Mouse (Mus musculus) layer of hippocampus, adult 9-10 months (tissue): ENCODE measurements around the gene Fbln1.

Source experiments
- DNase-seq: peaks from one replicate; pipeline ENCODE4 v3.0.0; 2022; ENCODE audit warnings: low spot score

Gene Fbln1

DNA sequence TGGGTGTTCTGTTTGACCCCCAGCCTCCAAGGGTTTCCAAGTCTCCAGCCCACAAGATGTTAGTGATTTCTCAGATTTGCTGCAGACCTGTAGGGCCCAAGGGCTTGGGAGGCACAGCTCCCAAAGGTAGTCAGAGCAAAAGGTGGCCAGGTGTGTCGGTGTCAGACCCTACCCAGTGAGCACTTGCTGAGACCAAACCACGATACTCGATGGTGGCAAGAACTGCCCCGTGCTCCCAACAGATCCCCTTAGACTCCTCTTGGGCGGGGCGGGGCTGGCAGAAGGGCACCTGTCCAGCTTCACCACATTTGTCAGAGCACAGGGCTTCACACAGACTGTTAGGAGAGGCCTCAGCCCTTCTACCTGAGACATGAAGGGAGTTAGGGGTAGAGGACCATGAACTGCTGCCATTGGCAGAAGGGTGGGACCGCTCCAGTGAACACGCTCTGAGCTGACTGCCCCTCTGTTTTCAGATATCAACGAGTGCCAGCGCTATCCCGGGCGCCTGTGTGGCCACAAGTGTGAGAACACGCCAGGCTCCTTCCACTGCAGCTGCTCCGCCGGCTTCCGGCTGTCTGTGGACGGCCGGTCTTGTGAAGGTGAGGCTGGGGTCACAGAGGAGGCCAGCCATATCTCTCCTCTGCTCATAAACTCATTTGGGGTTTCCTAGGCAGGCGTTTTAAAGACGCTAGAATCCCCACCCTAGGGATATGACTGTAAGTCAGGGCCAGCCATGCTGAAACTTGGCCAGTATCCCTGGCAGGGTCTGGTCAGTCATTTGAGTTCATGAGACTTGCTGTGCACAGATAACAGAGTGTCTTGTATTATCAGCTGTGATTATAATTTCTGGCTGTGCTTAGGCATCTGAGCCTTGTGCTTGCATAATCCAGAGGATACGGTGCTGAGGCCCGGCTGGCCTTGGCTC, 33.3 kb downstream of the Fbln1 start:
- DNase-seq = no peak

DNA sequence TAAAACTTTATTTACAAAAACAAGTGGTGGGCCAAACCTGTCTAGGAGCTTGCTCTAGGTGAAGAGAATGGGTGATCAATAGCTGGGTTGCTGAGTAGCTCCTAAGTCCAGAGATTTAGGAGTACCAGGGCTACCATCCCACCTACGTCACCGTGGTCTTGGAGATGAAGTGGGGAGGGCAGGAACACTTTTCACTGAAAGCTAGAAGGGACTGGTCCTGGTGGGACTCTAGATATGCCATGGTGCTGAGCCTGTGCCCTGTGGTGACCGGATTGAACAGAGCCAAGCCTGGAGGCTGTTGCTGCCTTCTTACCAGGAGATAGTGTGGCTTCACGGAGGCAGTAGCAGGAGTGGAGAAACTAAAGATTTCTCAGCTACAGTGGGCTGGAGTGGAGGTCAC, 34.3 kb downstream of the Fbln1 start:
- no peak for DNase-seq

DNA sequence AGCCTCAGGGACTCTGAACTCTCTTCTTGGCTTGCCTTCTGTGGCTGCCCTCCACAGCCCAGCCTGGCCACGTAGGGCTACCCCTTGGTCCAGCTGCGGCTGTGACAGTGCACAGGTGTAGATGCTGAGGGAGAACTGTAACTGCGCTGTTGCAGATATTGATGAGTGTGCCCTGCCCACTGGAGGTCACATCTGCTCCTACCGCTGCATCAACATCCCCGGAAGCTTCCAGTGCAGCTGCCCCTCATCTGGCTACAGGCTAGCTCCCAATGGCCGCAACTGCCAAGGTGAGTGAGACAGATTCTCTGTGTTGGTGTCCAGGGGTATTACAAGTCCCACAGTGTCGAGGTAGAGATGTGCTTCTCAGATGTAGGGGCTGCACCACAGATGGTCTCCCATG, 36.1 kb downstream of the Fbln1 start:
- DNase-seq = no peak

DNA sequence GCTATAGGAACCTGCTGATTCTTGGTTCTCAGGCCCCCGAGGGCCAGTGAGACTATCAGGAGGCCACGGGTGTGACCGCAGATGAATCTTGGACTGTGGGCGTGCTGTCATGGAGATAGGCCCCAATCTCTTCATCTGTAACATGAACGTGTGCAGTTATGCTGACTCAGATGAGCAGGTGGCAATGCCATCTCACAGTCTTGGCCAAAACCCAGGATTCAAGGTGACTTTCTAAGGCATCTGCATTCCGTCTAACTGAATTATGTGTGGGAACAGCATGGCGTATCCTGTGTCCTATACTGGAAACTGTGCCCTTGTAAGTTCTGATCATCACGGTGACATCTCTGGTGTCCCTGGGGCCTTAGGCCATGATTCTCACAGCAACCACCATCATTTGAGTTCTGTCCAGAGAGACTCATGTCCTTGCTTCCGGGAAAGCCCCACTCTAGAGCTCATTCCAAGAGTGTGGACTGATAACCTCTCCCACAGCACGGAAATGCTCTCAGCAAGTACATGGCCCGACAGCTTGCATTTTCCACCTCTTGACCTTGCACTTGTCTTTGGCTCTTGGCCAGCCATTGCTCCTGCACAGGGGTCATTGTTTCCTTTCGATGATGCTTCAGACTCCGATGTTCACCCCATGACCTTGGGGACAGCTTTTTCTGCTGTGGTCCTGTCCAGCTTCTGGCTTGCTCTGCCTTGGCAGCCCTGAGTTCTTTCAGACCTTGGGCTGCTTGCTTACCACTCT, 38.8 kb downstream of the Fbln1 start:
- DNase-seq = no peak

DNA sequence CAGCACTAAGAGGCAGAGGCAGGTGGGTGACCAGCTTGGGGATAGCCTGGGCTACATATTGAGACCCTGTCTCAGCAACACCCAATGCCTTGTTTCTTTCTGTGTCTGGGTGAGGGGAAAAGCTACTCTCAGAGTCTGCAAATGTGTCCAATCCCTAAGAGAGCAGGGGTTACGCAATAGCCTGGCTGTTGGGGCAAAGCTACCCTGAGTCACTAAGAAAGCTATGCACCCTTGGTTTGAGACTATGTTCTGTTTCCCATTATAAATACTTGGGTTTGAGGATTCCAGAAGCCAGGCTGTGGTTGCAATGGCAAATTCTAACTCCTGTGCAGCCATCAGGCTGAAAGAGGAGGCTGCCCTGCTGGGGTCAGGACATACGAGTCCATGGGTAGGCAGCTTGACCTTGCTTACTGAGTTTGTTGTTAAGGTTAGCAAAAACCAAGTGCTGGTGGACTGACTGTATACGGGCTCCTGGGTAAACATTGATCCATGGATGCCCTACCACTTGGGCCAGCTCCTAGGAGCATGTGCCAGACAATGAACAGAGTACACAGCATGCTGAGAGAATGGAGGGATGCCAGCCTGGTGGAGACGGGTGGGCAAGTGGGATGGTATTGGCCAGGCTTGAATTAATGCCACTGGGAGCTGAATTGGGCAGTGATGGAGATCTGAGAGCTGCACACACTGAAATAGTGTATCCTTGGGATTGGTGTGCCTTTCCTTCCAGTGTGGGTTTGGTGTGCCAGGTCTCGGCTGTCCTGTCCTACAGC, 39.7 kb downstream of the Fbln1 start:
- no peak for DNase-seq

DNA sequence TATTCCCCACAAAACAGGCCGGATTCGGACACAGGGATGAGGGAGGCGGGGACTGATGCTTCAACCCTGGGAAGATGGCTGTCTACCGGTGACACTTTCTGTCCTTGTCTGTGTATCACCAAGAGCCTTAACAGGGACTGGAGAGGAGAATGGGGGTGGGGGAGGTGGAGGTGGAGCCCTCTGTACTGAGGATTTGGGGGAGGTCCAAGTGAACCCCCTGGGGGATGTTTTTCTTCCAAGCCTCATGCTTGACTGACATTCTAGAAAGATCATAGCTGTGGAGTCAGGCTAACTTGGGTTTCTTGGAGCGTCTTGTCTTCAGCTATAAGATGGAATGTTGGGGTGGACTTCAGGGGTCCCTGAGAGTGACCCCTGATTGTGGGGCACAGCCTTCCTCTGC, 40.3 kb downstream of the Fbln1 start:
- DNase-seq = no peak

DNA sequence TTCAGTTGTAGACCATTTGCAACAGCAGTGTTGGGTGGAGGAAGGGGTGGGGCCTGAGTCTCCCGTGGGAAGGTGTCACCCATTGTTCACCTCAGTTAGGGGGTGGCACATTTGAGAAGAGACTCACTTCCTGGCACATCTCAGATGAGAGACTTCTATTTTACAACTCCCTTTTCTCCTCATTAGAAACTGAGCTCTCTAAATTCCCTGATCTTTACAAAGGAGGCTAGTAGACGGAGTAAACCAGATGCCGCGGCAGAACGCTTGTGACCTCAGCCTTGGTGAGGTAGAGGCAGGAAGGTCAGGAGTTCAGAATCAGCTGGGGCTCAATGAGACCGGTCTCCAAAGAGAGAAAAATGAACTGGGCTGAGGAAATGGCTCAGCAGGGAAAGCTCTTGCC, 41.2 kb downstream of the Fbln1 start:
- no peak for DNase-seq

DNA sequence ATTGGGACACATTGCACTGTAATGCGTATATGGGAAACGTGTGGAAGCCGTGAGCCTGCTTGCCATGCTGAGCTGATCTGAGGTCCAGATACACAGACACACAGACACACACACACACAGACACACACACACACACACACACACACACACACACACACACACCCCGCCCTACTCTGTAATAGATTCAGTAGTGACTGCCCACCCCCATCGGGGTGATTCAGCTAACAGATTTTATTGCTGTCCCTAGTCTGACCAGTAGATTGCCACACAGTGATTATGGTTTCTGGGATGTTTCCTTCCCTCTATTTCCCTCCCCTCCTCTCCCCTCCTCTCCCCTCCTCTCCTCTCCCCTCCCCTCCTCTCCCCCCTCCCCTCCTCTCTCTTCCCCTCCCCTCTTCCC, 42.6 kb downstream of the Fbln1 start:
- no peak for DNase-seq

DNA sequence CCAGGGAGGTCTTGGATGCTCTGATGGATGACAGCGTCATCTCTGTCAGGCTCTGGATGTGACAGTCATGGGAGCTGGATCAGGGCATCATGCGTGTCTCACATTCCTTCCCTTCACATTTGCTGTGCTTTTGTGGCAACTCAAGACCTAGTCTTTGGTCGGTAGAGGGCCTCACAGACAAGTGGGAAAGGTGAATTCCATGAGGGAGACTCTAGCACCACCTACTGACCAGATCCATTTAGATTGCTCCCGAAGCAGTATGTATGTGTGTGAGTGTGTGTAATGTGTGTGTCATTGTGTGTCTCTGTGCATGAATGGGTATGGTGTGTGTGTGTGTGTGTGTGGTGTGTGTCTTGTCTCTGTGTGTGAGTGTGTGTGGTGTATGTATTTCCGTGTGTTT, 43.5 kb downstream of the Fbln1 start:
- DNase-seq = peak; percentile 92

DNA sequence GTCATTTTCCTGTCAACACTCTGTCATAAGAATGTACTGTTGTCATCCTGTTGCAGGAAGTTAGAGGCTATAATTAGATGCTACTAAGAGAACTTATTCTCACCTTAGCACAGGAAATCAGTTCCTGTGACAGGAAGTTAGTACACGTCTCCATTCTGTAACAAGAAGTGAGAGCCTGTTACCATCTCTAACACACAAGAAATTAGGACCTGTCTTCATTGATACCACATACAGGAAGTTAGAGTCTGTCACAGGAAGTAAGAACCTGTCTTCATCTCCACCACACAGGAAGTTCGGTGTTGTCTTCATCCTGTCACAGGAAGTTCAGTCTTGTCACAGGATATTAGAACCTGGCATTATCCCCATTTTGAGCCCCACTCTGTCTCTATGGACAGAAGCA, 44.7 kb downstream of the Fbln1 start:
- no peak for DNase-seq

DNA sequence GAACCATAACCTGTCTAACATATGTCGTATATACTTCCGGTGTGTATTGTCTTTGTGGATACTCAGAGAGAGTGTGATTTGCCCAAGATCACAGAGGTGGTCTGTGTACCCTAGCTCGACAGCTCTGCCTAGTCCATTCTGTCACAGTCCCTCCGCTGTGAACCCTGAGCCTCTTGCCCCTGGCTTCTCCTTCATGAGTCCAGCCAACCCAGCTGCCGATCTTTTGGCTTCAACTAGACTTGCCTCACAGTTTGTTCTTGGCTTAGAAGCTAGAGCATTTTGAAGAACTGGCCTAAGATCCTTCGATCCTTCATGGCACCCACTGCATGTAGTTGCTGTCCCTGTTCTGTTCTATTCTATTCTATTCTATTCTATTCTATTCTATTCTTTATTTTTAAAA, 46.7 kb downstream of the Fbln1 start:
- no peak for DNase-seq

DNA sequence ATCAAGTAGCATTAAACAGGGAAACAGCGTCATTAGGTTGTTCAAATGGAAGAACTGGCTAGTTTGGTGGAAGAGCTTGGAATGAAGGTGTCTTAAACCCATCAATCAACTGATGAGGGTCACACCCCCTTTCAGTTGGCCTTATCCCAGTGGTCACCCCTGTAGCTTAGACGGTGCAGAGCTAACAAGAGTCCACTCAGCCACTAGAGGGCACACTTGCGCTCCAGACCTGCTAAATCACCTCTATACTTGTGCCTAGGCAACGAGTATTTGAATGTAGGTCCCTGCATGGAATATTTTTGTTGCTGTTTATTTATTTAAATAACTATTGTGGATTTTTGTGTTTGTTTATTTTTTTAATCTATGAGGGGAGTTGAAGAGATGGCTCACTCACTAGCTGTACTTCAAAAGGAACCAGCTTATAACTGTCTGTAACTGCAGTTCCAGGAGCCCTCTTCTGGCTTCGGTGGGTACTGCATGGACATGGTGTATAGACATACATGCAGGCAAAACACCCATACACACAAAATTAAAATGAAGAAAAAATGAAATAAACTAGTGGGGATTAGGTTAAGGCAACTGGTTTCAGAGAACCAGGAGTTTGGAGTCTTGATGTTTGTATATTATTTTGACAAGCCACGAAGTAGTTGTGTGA, 52.2 kb downstream of the Fbln1 start:
- DNase-seq = no peak

DNA sequence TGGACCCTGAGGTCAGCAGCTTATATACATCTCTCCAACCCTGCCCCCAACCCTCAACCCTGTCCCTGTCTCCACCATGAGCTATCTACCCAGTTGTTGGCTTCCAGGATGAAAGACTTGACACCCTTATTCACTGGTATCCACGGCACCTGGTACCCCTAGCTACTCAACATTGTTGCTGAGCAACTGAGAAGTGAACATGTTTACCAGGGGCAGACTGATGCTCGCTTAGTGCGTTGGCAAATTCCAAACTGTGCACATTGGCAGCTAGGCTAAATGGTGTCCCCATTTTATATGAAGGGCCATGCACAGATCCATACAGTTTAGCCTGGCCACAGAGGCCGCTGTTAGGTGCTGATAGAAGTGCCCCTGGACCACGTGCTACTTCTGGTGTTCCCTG, 57.1 kb downstream of the Fbln1 start:
- no peak for DNase-seq

DNA sequence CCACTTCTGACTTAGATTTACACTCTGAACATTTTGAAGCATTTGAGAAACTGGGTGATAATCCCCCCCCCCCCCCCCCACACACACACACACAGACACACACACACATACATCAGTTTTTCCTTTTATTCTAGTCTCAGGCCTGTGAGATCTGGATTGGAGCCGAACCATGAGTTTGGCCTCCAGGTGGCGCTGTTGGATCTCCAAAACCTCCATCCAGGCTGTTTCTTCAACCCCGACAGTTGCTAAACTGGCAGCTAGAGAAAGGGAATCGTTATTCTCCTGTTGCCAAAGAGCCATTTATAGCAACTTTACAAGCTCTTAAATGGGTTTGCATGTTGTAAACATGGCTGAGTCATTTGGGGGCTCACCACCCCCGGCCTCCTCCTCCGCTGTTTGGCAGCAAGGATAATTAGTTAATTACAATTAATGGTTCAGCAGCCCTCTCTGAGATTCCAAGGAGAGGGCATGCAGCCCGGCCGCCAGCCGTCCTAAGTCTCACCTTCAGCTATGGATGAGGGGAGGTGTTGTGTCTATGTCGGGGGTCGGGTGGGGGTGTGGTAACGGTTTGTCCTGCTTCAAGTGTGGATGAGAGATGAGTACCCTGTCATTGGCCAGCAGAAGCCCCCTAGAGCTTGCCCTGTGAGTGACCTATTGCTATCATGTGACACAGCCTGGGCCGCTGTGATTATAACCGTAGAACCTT, 61.1 kb downstream of the Fbln1 start:
- peak; percentile 93 for DNase-seq

DNA sequence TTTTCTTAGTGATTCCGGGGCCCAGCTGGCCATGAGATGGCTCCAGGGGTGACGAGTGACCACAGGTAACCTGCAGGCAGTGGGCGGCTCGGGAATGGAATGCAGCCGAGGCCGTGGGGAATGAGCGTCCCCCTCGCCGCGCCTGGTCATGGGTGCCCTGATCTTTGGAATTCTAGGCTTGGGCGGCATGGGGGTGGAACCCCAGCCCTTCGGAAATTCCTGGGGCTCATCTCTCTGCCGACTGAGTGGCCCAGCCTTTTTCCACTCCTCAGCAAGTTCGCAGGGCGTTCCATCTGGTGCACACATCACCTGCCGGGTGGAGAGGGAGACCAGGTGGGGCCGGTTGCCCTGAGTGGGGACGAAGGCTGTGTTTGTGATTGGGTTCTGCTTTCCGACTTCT, 62.1 kb downstream of the Fbln1 start:
- DNase-seq = no peak

DNA sequence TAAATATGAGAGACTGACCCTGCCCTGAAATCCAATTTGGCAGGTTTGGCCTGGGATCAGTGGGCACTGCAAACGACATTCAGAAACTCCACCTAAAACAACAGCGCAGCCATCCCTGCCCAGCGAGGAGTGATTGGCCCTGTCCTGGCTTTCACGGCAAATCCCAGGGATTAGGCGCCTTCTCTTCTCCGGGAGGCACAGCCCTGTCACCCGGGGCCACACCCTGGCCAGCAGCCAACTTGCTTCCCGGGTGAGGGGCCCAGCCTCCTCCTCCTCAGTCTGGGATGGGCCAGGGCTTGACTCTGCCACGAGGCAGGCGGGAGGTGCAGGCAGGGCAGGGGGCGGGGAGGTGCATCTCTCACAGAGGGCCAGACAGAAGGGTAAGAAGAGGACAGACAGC, 67.2 kb downstream of the Fbln1 start:
- DNase-seq = no peak

DNA sequence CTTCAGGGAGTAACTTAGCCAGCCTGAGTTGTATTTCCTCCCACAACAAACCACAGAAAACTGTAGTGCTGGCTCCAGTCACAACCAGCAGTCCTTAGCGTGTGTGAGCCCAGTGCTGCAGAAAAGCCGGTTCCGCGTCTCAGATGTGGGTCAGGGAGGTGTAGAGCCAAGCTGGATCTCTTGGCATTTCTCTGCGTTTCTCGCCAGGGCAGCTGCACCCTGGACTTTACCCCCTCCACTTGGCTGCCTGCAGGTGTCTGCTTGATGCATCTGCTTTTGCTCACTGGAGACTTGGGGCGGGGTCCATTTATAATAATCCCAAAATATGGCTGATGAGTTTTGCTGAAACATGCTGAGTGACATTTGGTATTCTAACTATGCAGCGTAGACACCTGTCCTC, 71.5 kb downstream of the Fbln1 start:
- no peak for DNase-seq

DNA sequence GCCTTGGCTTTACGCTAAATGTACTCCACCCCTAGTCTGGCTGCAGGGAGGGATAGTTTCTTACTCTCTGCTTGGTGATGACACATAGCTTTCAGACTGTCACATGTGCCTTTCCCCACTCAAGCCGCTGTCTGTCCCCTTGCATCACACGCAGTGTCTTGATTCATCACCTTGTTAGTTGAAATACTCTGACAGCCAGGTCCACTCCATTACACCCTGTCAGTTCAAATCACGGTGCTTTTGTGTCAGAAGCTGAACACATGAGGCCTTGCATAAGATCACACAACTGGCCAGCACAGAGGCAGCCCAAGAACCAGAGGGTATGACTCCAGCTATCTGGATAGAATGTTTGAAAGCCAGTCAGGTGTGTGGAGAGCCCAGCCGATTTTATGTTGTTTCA, 73.2 kb downstream of the Fbln1 start:
- no peak for DNase-seq

DNA sequence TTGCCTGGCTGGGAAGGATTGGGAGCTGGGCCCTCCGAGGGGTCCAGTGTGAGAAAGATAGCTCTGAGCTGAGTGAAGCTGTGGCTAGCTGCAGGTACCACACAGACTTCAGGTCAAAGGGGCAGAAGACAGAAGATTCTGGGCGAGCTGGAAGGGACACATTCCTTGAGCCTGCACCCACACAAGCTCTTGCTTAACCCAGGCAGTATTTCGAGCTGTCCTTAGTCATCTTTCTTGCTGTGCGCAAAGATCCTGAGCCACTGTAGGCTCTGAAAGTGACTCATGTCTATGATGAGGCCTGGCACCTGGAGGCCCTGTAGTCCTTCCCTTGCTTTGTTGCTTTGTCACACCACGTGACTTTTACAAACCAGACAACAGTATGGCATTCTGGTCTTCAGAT, 76.3 kb downstream of the Fbln1 start:
- DNase-seq = no peak

DNA sequence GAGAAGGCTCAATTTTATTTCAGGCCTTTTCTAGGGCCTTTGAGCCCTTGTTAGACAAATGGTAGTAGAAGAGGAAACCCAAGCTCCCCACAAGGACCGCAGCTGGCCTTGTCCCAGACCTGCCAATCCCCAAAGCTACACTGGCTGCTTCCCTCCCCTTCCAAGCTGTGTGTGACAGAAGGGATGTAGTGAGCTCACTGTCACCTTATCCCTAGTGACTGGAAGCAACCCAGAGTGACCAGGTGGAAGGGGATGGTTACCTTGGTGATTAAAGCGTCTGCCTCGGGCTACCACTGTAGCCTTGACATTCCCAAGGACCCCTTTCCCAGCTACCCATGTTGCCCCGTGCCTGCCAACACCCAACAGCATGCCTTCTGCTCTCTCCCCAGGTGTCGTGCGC, 78.9 kb downstream of the Fbln1 start:
- no peak for DNase-seq

DNA sequence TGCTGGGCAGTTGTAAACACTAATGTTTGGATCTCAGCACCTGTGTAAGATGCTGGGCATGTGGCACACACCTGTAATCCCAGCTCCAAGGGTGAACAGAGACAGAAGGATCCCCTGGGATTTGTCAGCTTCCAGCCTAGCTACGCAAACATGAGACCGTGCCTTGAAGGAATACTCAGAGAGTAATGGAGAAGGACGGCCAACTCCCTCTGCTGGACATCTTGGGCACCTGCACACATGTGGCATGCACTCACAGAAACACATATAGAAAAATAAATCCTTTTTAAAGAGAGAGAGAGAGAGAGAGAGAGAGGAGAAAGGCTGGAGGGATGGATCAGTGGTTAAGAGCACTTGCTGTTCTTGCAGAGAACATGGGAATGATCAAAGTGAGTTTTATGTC, 88.9 kb downstream of the Fbln1 start:
- no peak for DNase-seq

DNA sequence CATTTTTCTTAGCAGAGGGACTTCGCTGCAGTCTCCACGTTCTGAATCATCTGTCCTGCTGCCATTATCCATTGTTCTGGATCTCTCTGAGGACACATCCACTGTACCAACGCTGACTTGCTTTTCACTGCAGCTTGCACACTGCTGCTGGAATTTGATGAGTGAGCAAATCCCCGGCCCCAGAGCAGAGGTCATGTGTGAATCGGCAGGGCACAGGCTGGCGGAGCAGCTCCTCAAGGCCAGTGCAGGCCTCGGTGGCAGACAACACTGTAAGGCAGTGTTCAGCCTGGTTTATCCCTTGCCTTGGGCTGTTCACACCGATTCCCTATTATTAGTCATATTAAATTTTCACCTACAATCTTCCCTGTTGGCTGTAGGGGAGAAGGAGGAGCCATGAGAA, 89.8 kb downstream of the Fbln1 start:
- no peak for DNase-seq
